Mouse (Mus musculus): ENCODE measurements around the gene Pfn3. TPM values are rescaled to one million over a fixed set of nuclear protein-coding genes. Genes with fewer than 3 reads are reported as not detected.

Pfn3 gene
- total RNA-seq, 2 experiments from 2014 or later, result not detected

DNA sequence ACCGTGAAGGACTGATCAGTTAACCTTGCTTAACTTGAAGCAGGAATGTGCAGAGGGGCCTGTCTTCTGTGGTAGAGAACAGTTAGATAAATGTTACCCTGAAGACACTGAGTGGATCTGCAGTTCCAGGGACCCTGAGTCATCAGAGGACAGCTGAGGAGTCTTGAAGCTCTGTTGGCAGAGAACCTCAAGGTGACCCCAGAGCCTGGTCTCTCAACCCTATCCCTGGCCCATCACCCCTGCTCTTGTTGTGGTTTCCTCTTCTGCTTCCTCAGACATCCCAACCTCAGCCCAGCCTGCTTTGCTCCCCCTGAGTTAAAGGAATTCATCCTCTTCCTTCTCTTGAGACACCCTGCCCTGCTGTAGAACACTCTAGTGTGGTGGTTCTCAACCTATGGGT lies 16.9 kb downstream of the Pfn3 start, which contains the start of gene Slc34a1:
Slc34a1 (plus strand) TSS at position 100 of the 400 bp plus-strand sequence.
- no peak for DNase-seq

DNA sequence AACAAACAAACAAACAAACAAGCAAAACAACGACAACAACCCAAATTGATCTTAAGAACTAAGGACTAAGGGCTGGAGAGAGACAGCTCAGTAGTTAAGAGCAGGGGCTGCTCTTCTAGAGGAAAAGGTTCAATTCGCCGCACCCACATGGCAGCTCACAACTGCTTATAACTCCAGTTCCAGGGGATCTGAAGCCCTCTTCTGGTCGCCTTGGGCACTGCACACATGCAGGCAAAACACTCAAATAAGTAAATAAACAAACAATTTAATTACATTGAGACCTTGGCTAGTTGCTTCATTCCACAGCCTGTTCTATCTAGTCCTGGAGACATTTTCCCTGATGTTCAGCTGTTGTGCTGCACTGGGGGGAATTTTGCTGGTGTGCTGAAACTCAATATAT lies 22.1 kb downstream of the Pfn3 start:
- no peak for DNase-seq

GRCm38 (mm10) chr13:55391626-55392029 lies 23.4 kb downstream of the Pfn3 start:
- no peak for DNase-seq

DNA sequence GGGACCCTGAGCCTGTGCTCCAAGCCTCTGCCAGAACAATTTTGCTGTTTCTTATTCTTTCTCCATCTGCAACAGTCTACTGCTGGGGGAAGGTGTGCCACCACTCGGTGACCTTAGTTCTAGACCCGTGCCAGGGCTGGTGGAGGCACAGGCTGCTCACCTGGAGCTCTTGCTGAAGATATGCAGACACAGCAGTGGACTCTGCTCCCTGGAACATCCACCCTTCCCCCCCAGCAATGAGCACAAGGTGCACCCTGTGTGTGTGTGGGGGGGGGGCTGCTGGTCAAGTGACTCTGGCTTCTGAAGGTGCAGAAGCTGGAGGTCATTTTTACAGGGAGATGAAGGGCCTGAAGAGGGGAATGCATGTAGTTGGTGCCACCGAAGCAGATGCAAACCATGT lies 24.4 kb downstream of the Pfn3 start:
- no peak for DNase-seq

- DNase-seq, result no peak
These were observed 33.2 kb downstream of the Pfn3 start for GRCm38 (mm10) chr13:55381790-55382189.

DNA sequence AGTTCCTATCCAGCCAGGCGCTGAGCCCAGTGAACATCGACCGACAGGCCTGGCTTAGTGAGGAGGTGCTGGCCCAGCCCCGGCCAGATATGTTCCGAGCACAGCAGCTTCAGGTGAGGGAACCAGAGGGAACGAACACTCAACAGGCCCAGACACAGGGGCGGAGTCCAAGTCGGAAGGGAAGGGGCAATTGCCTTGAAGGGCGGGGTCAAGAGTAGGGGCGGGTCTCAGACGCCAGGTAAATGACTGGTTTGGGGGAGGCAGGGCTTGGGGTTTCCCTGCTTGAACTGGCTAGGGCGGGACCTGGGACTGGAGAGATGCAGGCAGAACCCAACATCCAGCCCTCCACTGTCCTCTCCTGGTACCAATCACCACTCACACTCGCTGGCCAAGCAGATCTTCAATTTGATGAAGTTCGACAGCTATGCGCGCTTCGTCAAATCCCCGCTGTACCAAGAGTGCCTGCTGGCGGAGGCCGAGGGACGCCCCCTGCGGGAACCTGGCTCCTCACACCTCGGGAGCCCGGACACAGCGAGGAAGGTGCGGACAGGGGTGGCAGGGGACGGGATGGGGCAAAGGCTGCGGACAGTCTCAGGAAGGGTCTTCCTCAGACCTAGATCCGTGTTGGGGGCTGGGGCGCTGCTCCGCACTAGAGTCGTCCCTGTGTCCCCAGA lies 36.0 kb downstream of the Pfn3 start:
- no peak for DNase-seq

- no peak for DNase-seq
These were observed 39.2 kb downstream of the Pfn3 start for GRCm38 (mm10) chr13:55375877-55376276.

GRCm38 (mm10) chr13:55374206-55374924 lies 40.7 kb downstream of the Pfn3 start:
- DNase-seq, result no peak

GRCm38 (mm10) chr13:55371740-55372139 lies 43.3 kb downstream of the Pfn3 start:
- DNase-seq, result no peak

DNA sequence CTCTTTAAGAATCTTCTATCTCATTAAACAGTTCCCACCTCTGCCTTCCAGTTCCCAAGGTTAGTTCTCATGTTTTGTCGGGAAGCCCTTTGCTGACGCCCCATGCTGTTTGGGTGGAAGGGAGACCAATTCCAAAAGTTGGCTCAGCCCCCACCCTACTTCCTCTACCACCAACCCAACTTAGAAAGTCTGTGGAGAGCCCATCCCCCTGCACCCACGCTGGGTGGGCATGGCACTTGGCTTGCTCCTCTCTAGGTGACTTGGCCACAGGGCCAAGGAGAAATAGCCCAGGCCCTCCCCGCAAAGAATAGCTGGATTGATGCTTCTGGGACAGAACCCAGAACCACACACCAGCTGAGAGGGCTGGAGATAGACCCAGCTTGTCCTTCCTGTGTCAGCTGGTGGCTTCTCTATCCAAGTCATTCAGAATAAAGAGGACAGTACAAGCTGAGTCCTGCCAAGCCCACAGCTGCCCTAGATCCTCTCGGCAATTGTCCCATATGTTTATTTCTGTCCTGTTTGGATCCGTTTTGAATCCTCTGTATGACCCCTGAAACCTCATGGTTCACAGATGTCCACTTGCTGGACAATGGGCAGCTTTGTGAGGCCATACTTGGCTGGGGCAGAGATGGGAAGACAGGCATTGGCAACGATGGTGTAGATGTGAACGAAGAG lies 43.9 kb downstream of the Pfn3 start:
- DNase-seq, result no peak

DNA sequence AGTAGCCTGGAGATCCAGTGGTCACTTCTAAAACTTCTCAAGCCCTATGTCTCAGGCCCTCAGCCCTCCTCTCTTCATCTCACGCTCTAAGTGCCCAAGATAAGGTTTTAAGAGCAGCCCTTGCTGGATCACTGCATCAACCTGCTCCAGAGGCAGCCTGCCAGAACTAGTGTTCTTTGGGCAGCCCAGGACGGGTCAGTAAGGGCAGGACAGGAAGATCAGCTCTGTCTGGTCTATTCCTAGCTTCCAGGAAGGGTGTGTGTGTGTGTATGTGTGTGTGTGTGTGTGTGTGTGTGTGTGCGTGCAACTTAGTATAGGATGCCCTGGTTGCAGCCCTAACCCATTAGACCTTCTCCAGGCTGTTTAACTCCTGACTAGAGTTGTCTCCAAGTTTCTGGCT lies 44.8 kb downstream of the Pfn3 start:
- DNase-seq, result peak in 1 of 2 experiments; percentile 30

DNA sequence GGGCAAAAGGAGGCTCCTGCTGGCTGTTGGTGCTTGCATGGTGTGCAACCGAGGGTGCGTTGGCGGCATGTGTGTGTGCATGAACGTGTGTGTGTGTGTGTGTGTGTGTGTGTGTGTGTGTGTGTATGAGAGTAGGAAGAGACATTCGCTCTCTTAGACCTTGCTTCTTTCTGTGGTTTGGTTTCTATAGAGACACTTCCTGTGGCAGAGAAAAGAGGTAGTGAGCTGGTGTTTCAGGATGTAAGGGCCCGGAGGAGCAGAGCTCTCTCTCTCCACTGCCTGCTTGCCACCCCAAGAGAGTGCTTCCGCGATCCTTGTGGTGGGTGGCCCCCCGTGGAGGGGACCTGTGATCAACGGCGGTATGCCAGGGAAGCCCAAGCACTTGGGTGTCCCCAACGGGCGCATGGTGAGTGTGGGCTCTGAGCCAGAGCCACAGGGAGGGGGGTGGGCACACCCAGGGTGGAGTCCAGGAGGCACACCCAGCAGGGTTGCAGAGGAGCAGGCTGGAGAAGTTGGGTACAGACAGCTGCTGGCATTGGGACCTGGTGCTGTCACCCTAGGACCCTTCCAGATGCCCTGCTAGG lies 45.4 kb downstream of the Pfn3 start, which contains the start of gene Rgs14:
Rgs14 (plus strand) TSS at position 202 of the 584 bp plus-strand sequence.
- DNase-seq, result peak in 1 of 2 experiments; percentile 20

DNA sequence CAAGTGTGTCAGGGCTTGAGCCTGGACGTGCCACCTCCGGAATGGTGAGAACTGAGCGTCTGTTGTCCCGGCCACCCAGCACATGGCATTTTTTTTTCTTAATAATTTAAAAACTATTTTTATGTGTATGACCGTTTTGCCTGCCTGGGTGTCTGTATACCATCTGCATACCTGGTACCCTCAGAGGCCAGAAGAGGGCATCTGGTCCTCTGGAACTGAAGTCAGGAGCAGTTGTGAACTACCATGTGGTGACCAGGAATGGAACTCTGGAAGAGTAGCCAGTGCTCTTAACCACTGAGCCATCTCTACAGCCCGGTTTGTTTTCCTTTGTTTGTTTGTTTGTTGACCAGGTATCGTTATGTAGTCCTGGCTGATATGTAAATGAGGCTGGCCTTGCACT lies 46.6 kb downstream of the Pfn3 start:
- DNase-seq, result no peak

Small RNA genes within 50 kb of the gene (microRNA-seq; reads per million reads assigned to microRNA genes)
- 1.5 reads per million for gene Mir6943

Other genes starting within 250 kb of the Pfn3 start
- gene Nsd1, start 205.4 kb downstream of the Pfn3 start, total RNA-seq (2021), result 100 to 1,000 TPM; 103 to 115 TPM
- gene Prelid1, start 94.7 kb downstream of the Pfn3 start, total RNA-seq (2021), result 100 to 1,000 TPM; 149 to 154 TPM
- 10 to 100 TPM; 56.9 to 63.8 TPM for gene Rab24, start 93.3 kb downstream of the Pfn3 start, total RNA-seq (2021)
- 1 to 10 TPM; 2.9 to 3.0 TPM for gene Mxd3, start 85.4 kb downstream of the Pfn3 start, total RNA-seq (2021)
- 100 to 1,000 TPM; 114 to 118 TPM for gene Lman2, start 52.4 kb downstream of the Pfn3 start, total RNA-seq (2021)
- gene Rgs14, start 45.5 kb downstream of the Pfn3 start, total RNA-seq (2021), result under 1 TPM; 0.49 to 0.86 TPM
- not detected for gene Slc34a1, start 17.0 kb downstream of the Pfn3 start, total RNA-seq (2021)
- under 1 TPM in 1 of 2 experiments, not detected in 1; 0.30 TPM for gene F12, start 11.6 kb upstream of the Pfn3 start, total RNA-seq (2021)
- 10 to 100 TPM; 34.5 to 49.4 TPM for gene Grk6, start 29.8 kb upstream of the Pfn3 start, total RNA-seq (2021)
- 1 to 10 TPM; 1.9 to 3.3 TPM for gene Prr7, start 49.0 kb upstream of the Pfn3 start, total RNA-seq (2021)
- 10 to 100 TPM; 16.0 to 18.0 TPM for gene Dbn1, start 72.9 kb upstream of the Pfn3 start, total RNA-seq (2021)
- gene Pdlim7, start 98.4 kb upstream of the Pfn3 start, total RNA-seq (2021), result 10 to 100 TPM; 15.2 to 23.9 TPM
- 1 to 10 TPM; 2.3 to 4.6 TPM for gene Dok3, start 114.1 kb upstream of the Pfn3 start, total RNA-seq (2021)
- 10 to 100 TPM; 47.3 to 51.7 TPM for gene Ddx41, start 121.4 kb upstream of the Pfn3 start, total RNA-seq (2021)
- gene Fam193b, start 155.9 kb upstream of the Pfn3 start, total RNA-seq (2021), result 10 to 100 TPM; 32.3 to 40.4 TPM
- gene Tmed9, start 158.5 kb upstream of the Pfn3 start, total RNA-seq (2021), result 100 to 1,000 TPM; 196 to 197 TPM
- gene B4galt7, start 184.7 kb upstream of the Pfn3 start, total RNA-seq (2021), result 10 to 100 TPM; 13.4 to 16.6 TPM
- gene Caml, start 207.8 kb upstream of the Pfn3 start, total RNA-seq (2021), result 10 to 100 TPM; 32.8 to 34.0 TPM
- 10 to 100 TPM; 36.5 to 42.6 TPM for gene Ddx46, start 219.8 kb upstream of the Pfn3 start, total RNA-seq (2021)